Mouse (Mus musculus) neural tube, embryonic 12.5 days (tissue): ENCODE data around the gene Dcaf15. TPM values are rescaled to one million over a fixed set of nuclear protein-coding genes. Genes with fewer than 3 reads are reported as not detected.

ENCODE experiments used
- ATAC-seq: fragments of 200-750 bp; cut with Nextera tagmentation; 2 replicates; pipeline ENCODE4 v1.8.0; 2017; ENCODE audit warnings: low read depth, mild to moderate bottlenecking, moderate TSS enrichment, moderate library complexity; ENCODE audit not compliant: low FRiP score
- H3K27ac ChIP-seq: fragments of 300-500 bp; sonication (generic); 2 replicates; pipeline ENCODE4 v1.5.1; 2016
- H3K27me3 ChIP-seq: fragments of 300-500 bp; sonication (generic); replicated peaks from 2 replicates; pipeline ENCODE4 v1.6.1; 2016; ENCODE audit warnings: mild to moderate bottlenecking
- H3K36me3 ChIP-seq: fragments of 300-500 bp; sonication (generic); 2 replicates; pipeline ENCODE4 v1.6.1; 2016; ENCODE audit warnings: mild to moderate bottlenecking
- H3K4me1 ChIP-seq: fragments of 300-500 bp; sonication (generic); 2 replicates; pipeline ENCODE4 v1.6.1; 2016
- H3K4me2 ChIP-seq: fragments of 300-500 bp; sonication (generic); replicated peaks from 2 replicates; pipeline ENCODE4 v1.6.1; 2016; ENCODE audit warnings: mild to moderate bottlenecking
- H3K4me3 ChIP-seq: fragments of 300-500 bp; sonication (generic); 2 replicates; pipeline ENCODE4 v1.5.1; 2016
- H3K9ac ChIP-seq: fragments of 300-500 bp; sonication (generic); 2 replicates; pipeline ENCODE4 v1.6.1; 2016; ENCODE audit warnings: mild to moderate bottlenecking
- H3K9me3 ChIP-seq: fragments of 300-500 bp; sonication (generic); 2 replicates; pipeline ENCODE4 v1.6.1; 2016; ENCODE audit warnings: mild to moderate bottlenecking
- WGBS: fragments of 180-500 bp; shearing (Covaris S2); methylation state at CpG from one replicate; pipeline ENCODE4 v1.1.7; 2016; 5-methylcytosine and 5-hydroxymethylcytosine counted together
- polyA plus RNA-seq: library from polyadenylated mRNA; unstranded; fragments of >200 nt; fragmentation: Nextera tagmentation; extraction: Ambion mirVana; gene quantifications from 2 replicates; pipeline ENCODE4 v1.2.1, GENCODE M21; 2016

Gene Dcaf15
- polyA plus RNA-seq, 1 experiment from 2014 or later, result 19.6 TPM

- ATAC-seq, result no peak
- Histone ChIP-seq H3K36me3 (peaks cover 6% of the 10 kb centered on the region), H3K27ac (no peak overlapping the region), H3K27me3 (0 out of 2 replicates have a peak, but pooled peaks cover 7% of the 10 kb centered on the region), H3K4me3 (no peak overlapping the region), H3K9ac (no peak overlapping the region), H3K9me3 (no peaks in the 10 kb centered on the region), H3K4me2 (no peak overlapping the region), H3K4me1 (no peaks in the 10 kb centered on the region)
- 71% methylated on average over 17 of the region's 17 CpGs for WGBS
Observed at GRCm38 (mm10) chr8:84127202-84127901, 22.8 kb upstream of the Dcaf15 start.

- H3K4me2 ChIP-seq, result no peak overlapping the region
- H3K4me3 ChIP-seq, result no peak overlapping the region
- 82% methylated on average over 2 of the region's 2 CpGs for WGBS
- H3K27me3 ChIP-seq, result 0 out of 2 replicates have a peak, but pooled peaks cover 7% of the 10 kb centered on the region
- no peak for ATAC-seq
- no peaks in the 10 kb centered on the region for H3K4me1 ChIP-seq
- no peak overlapping the region for H3K27ac ChIP-seq
- no peaks in the 10 kb centered on the region for H3K9me3 ChIP-seq
- H3K36me3 ChIP-seq, result peaks cover under 1% of the 10 kb centered on the region
- H3K9ac ChIP-seq, result no peak overlapping the region
Observed at GRCm38 (mm10) chr8:84126742-84127141, 22.2 kb upstream of the Dcaf15 start.

- no peak for ATAC-seq
- WGBS, result 71% methylated on average over 9 of the region's 9 CpGs
- no peak within 1 kb of the TSS for H3K9ac ChIP-seq
- no peaks in the 10 kb centered on the region for H3K36me3 ChIP-seq
- H3K4me3 ChIP-seq, result no peak within 1 kb of the TSS
- no peaks in the 10 kb centered on the region for H3K4me1 ChIP-seq
- H3K27ac ChIP-seq, result no peak within 1 kb of the TSS
- 0 out of 2 replicates have a peak, but pooled peaks cover 2% of the 10 kb centered on the region for H3K27me3 ChIP-seq
- H3K9me3 ChIP-seq, result no peaks in the 10 kb centered on the region
- no peak within 1 kb of the TSS for H3K4me2 ChIP-seq
Observed at GRCm38 (mm10) chr8:84125656-84126055, 21.1 kb upstream of the Dcaf15 start, which contains the start of gene Podnl1. TSS of gene Podnl1 (plus strand) at chr8:84125989.

- no peak overlapping the region for H3K4me3 ChIP-seq
- ATAC-seq, result no peak
- H3K4me2 ChIP-seq, result no peak overlapping the region
- no peaks in the 10 kb centered on the region for H3K9me3 ChIP-seq
- no peak overlapping the region for H3K27ac ChIP-seq
- H3K36me3 ChIP-seq, result no peaks in the 10 kb centered on the region
- no peak overlapping the region for H3K9ac ChIP-seq
- no peaks in the 10 kb centered on the region for H3K4me1 ChIP-seq
- no peaks in the 10 kb centered on the region for H3K27me3 ChIP-seq
- WGBS, result 91% methylated on average over 3 of the region's 3 CpGs
Observed at GRCm38 (mm10) chr8:84122151-84122550, 17.6 kb upstream of the Dcaf15 start.

- Histone ChIP-seq H3K27ac (no peak overlapping the region), H3K9ac (no peak overlapping the region), H3K36me3 (no peaks in the 10 kb centered on the region), H3K4me1 (no peaks in the 10 kb centered on the region), H3K4me2 (no peak overlapping the region), H3K9me3 (no peaks in the 10 kb centered on the region), H3K27me3 (no peaks in the 10 kb centered on the region), H3K4me3 (no peak overlapping the region)
- WGBS, result 87% methylated on average over 6 of the region's 6 CpGs
- ATAC-seq, result no peak
Observed at GRCm38 (mm10) chr8:84115646-84116045, 11.1 kb upstream of the Dcaf15 start.

GRCm38 (mm10) chr8:84106216-84107040 lies 1.9 kb upstream of the Dcaf15 start:
- Histone ChIP-seq H3K27me3 (no peaks in the 10 kb centered on the region), H3K9me3 (no peaks in the 10 kb centered on the region), H3K4me1 (peaks cover 27% of the 10 kb centered on the region), H3K27ac (no peak overlapping the region), H3K4me3 (no peak overlapping the region), H3K4me2 (no peak overlapping the region), H3K9ac (no peak overlapping the region), H3K36me3 (peaks cover 14% of the 10 kb centered on the region)
- WGBS, result 92% methylated on average over 6 of the region's 6 CpGs
- no peak for ATAC-seq

GRCm38 (mm10) chr8:84105676-84106075 lies 1.1 kb upstream of the Dcaf15 start:
- no peak overlapping the region for H3K4me3 ChIP-seq
- H3K9me3 ChIP-seq, result no peaks in the 10 kb centered on the region
- H3K27ac ChIP-seq, result no peak overlapping the region
- H3K4me2 ChIP-seq, result no peak overlapping the region
- H3K9ac ChIP-seq, result no peak overlapping the region
- no peak for ATAC-seq
- no peaks in the 10 kb centered on the region for H3K27me3 ChIP-seq
- H3K36me3 ChIP-seq, result peaks cover 17% of the 10 kb centered on the region
- WGBS, result 74% methylated on average over 2 of the region's 2 CpGs
- peaks cover 27% of the 10 kb centered on the region for H3K4me1 ChIP-seq

- Histone ChIP-seq H3K36me3 (peaks cover 24% of the 10 kb centered on the region), H3K9ac (peak overlapping the region; percentile 84), H3K27ac (peak overlapping the region; percentile 83), H3K4me2 (peak overlapping the region; percentile 88), H3K27me3 (no peaks in the 10 kb centered on the region), H3K9me3 (no peaks in the 10 kb centered on the region), H3K4me1 (peaks cover 27% of the 10 kb centered on the region), H3K4me3 (peak overlapping the region; percentile 70)
- under 1% methylated on average over 26 of the region's 29 CpGs for WGBS
- peak; percentile 84 for ATAC-seq
Observed at GRCm38 (mm10) chr8:84104221-84104620, 347 bp downstream of the Dcaf15 start.

GRCm38 (mm10) chr8:84103601-84104000 lies 967 bp downstream of the Dcaf15 start:
- H3K27me3 ChIP-seq, result no peaks in the 10 kb centered on the region
- H3K27ac ChIP-seq, result peak overlapping the region; percentile 83; the same call in 1 of the 2 replicates
- peaks cover 30% of the 10 kb centered on the region for H3K36me3 ChIP-seq
- 64% methylated on average over 3 of the region's 3 CpGs for WGBS
- H3K9me3 ChIP-seq, result no peaks in the 10 kb centered on the region
- H3K4me3 ChIP-seq, result peak overlapping the region; percentile 70
- H3K4me2 ChIP-seq, result peak overlapping the region; percentile 88
- H3K9ac ChIP-seq, result peak overlapping the region; percentile 84
- peaks cover 27% of the 10 kb centered on the region for H3K4me1 ChIP-seq
- ATAC-seq, result no peak

GRCm38 (mm10) chr8:84101476-84102270 lies 2.9 kb downstream of the Dcaf15 start:
- Histone ChIP-seq H3K4me3 (no peak overlapping the region), H3K9me3 (no peaks in the 10 kb centered on the region), H3K36me3 (peaks cover 49% of the 10 kb centered on the region), H3K27me3 (no peaks in the 10 kb centered on the region), H3K4me1 (peaks cover 27% of the 10 kb centered on the region), H3K4me2 (no peak overlapping the region), H3K27ac (no peak overlapping the region), H3K9ac (no peak overlapping the region)
- no peak for ATAC-seq
- WGBS, result 93% methylated on average over 25 of the region's 25 CpGs

- H3K4me1 ChIP-seq, result peaks cover 15% of the 10 kb centered on the region
- 94% methylated on average over 7 of the region's 7 CpGs for WGBS
- peaks cover 82% of the 10 kb centered on the region for H3K36me3 ChIP-seq
Observed at GRCm38 (mm10) chr8:84098376-84098775, 6.2 kb downstream of the Dcaf15 start.

GRCm38 (mm10) chr8:84096061-84096460 lies 8.5 kb downstream of the Dcaf15 start:
- Histone ChIP-seq H3K9me3 (no peaks in the 10 kb centered on the region), H3K9ac (no peak overlapping the region), H3K4me3 (no peak overlapping the region), H3K27ac (no peak overlapping the region), H3K27me3 (no peaks in the 10 kb centered on the region), H3K4me1 (no peaks in the 10 kb centered on the region), H3K36me3 (peaks cover 87% of the 10 kb centered on the region), H3K4me2 (no peak overlapping the region)
- no peak for ATAC-seq
- WGBS, result 72% methylated on average over 8 of the region's 8 CpGs

More at GRCm38 (mm10) chr8:84098376-84098775, 6.2 kb downstream of the Dcaf15 start:
- no peak for ATAC-seq
- Histone ChIP-seq H3K27me3 (no peaks in the 10 kb centered on the region), H3K27ac (no peak overlapping the region; the same call in 1 of the 2 replicates), H3K4me3 (no peak overlapping the region), H3K9ac (no peak overlapping the region), H3K9me3 (no peaks in the 10 kb centered on the region), H3K4me2 (no peak overlapping the region)
